Mouse (Mus musculus) brain, adult 2 months (tissue): ENCODE measurements at regions not wholly inside any gene's neighbourhood (a gene's known extent, or its start where the extent isn't known, plus 50 kb on each side); places are given as distances from the start of the nearest gene placed in this dataset.

ENCODE experiments used
- DNase-seq: peaks from one replicate; pipeline ENCODE4 v3.0.0; 2011; ENCODE audit warnings: low read depth, low spot score

- no peak for DNase-seq
These were observed 93.1 kb upstream of the Mphosph6 start for GRCm38 (mm10) chr8:117894861-117895260.

DNA sequence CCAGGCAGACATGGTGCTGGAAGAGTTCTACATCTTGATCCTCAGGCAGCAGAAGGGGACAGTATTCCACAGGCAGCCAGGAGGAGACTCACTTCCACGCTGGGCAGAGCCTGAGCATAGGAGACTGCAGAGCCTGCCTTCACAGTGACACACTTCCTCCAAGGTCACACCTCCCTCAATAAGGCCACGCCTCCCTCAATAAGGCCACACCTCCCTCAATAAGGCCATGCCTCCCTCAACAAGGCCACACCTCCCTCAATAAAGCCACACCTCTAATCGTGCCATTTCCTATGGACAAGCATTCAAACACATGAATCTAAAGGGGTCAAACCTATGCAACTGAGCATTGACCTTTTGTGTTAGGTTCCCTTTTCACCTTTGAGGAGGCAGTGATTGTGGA, 88.5 kb upstream of the Mphosph6 start:
- no peak for DNase-seq

- DNase-seq: peak; percentile 65
These were observed 79.8 kb upstream of the Mphosph6 start for GRCm38 (mm10) chr8:117881414-117881973.

- DNase-seq: no peak
These were observed 78.7 kb upstream of the Mphosph6 start for GRCm38 (mm10) chr8:117880279-117880975.

GRCm38 (mm10) chr8:117873611-117874010, 71.9 kb upstream of the Mphosph6 start:
- DNase-seq: no peak

- DNase-seq: no peak
These were observed 65.4 kb upstream of the Mphosph6 start for GRCm38 (mm10) chr8:117867138-117867537.

- peak; percentile 12 for DNase-seq
These were observed 63.3 kb upstream of the Mphosph6 start for GRCm38 (mm10) chr8:117865014-117865413.

- peak; percentile 41 for DNase-seq
These were observed 62.1 kb upstream of the Mphosph6 start for GRCm38 (mm10) chr8:117863837-117864236.

GRCm38 (mm10) chr8:117862318-117862717, 60.6 kb upstream of the Mphosph6 start:
- peak; percentile 55 for DNase-seq

DNA sequence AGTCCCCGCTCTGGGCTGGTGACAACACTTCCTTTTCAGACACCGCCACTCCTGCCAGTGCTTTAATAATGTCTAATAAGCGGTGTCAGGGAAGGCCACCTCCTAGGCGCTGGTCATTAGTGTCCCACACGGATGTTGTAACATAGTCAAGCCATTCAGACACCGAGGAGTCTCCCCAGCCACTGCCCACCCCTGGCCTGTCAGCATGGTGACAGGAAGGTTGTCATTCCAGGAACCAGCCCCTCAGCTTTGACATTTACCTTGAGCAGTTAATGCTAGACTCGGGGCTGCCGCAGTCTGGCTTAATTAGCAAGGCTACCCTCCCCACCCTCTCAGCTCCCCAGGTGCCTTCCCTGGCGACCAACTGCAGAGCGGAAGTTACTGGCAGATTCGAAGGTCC, 58.0 kb upstream of the Mphosph6 start:
- DNase-seq: no peak

GRCm38 (mm10) chr8:117859095-117859494, 57.4 kb upstream of the Mphosph6 start:
- DNase-seq: no peak

GRCm38 (mm10) chr8:117856121-117856520, 54.4 kb upstream of the Mphosph6 start:
- no peak for DNase-seq

GRCm38 (mm10) chr8:117854942-117855491, 53.3 kb upstream of the Mphosph6 start:
- DNase-seq: no peak

- no peak for DNase-seq
These were observed 52.6 kb upstream of the Mphosph6 start for GRCm38 (mm10) chr8:117854301-117854700.

GRCm38 (mm10) chr8:117853408-117853807, 51.7 kb upstream of the Mphosph6 start:
- no peak for DNase-seq

DNA sequence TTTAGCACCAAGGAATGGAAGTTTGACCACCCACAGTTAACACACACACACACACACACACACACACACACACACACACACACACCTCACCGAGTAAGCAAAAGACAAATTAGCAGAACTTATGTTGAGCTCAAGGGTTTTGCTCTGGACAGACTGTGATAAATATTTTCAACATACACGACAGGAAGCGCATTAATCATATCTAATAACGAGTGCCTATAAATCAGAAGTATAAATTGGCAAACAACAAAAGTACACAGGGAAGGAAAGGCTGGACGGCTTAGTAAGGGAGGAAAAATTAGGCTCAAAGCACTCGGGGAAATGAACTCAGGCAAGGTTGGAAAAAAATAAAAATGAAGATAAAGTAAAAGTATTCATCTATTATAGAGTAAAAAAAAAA, 50.8 kb upstream of the Mphosph6 start:
- DNase-seq: no peak
